Mouse (Mus musculus): Measurements from ENCODE around the gene 2310022B05Rik. TPM values are rescaled to one million over a fixed set of nuclear protein-coding genes. Genes with fewer than 3 reads are reported as not detected.
A peak's percentile ranks its signal among the peaks of the same experiment; 100 is the strongest.

The 2310022B05Rik gene
- 10 to 100 TPM; 86.2 to 89.8 TPM for total RNA-seq (2021)

GRCm38 (mm10) chr8:124663112-124663873 is at the start of gene 2310022B05Rik:
Gene 2310022B05Rik (minus strand): TSS chr8:124663369.
- peak; percentile 92 for DNase-seq
- intact Hi-C loops (cut with DNase I) = loop anchor here (5.0 kb wide), 1 partner anchor 41 kb away; no protein-coding TSS in a partner anchor

GRCm38 (mm10) chr8:124705823-124706222 is 42.7 kb upstream of the 2310022B05Rik start:
- intact Hi-C loops (cut with DNase I) = no loop called here
- DNase-seq = no peak

GRCm38 (mm10) chr8:124704376-124704775 is 41.2 kb upstream of the 2310022B05Rik start:
- intact Hi-C loops (cut with DNase I) = no loop called here
- DNase-seq = no peak

GRCm38 (mm10) chr8:124703526-124703925 is 40.4 kb upstream of the 2310022B05Rik start:
- intact Hi-C loops (cut with DNase I) = no loop called here
- DNase-seq = no peak

GRCm38 (mm10) chr8:124702183-124702582 is 39.0 kb upstream of the 2310022B05Rik start:
- intact Hi-C loops (cut with DNase I) = no loop called here
- no peak for DNase-seq

GRCm38 (mm10) chr8:124701023-124701422 is 37.9 kb upstream of the 2310022B05Rik start:
- intact Hi-C loops (cut with DNase I) = no loop called here
- no peak for DNase-seq

GRCm38 (mm10) chr8:124700271-124700670 is 37.1 kb upstream of the 2310022B05Rik start:
- intact Hi-C loops (cut with DNase I) = no loop called here
- no peak for DNase-seq

GRCm38 (mm10) chr8:124695424-124696100 is 32.4 kb upstream of the 2310022B05Rik start:
- intact Hi-C loops (cut with DNase I) = no loop called here
- DNase-seq = no peak

GRCm38 (mm10) chr8:124691706-124692105 is 28.5 kb upstream of the 2310022B05Rik start:
- no peak for DNase-seq
- intact Hi-C loops (cut with DNase I) = no loop called here

GRCm38 (mm10) chr8:124688899-124689298 is 25.7 kb upstream of the 2310022B05Rik start:
- intact Hi-C loops (cut with DNase I) = no loop called here
- no peak for DNase-seq

GRCm38 (mm10) chr8:124682218-124682617 is 19.0 kb upstream of the 2310022B05Rik start:
- intact Hi-C loops (cut with DNase I) = loop anchor here (5.0 kb wide), 1 partner anchor 135 kb away; no protein-coding TSS in a partner anchor
- no peak for DNase-seq

GRCm38 (mm10) chr8:124681792-124682157 is 18.6 kb upstream of the 2310022B05Rik start:
- intact Hi-C loops (cut with DNase I) = loop anchor here (5.0 kb wide), 1 partner anchor 134 kb away; no protein-coding TSS in a partner anchor
- no peak for DNase-seq

GRCm38 (mm10) chr8:124681077-124681791 is 18.1 kb upstream of the 2310022B05Rik start:
- intact Hi-C loops (cut with DNase I) = loop anchor here (5.0 kb wide), 1 partner anchor 134 kb away; no protein-coding TSS in a partner anchor
- no peak for DNase-seq

- intact Hi-C loops (cut with DNase I) = loop anchor here (2.0 kb wide), 1 partner anchor 63 kb away; no protein-coding TSS in a partner anchor
Observed at GRCm38 (mm10) chr8:124678246-124678645, 15.1 kb upstream of the 2310022B05Rik start.

GRCm38 (mm10) chr8:124677486-124677885 is 14.3 kb upstream of the 2310022B05Rik start:
- peak; percentile 93 for DNase-seq
- intact Hi-C loops (cut with DNase I) = no loop called here

More at GRCm38 (mm10) chr8:124678246-124678645, 15.1 kb upstream of the 2310022B05Rik start:
- no peak for DNase-seq

GRCm38 (mm10) chr8:124677078-124677477 is 13.9 kb upstream of the 2310022B05Rik start:
- intact Hi-C loops (cut with DNase I) = no loop called here
- DNase-seq = peak; percentile 71

- intact Hi-C loops (cut with DNase I) = no loop called here
- peak; percentile 76 for DNase-seq
Observed at GRCm38 (mm10) chr8:124676661-124677060, 13.5 kb upstream of the 2310022B05Rik start.

GRCm38 (mm10) chr8:124672345-124672744 is 9.2 kb upstream of the 2310022B05Rik start:
- intact Hi-C loops (cut with DNase I) = no loop called here
- DNase-seq = no peak

GRCm38 (mm10) chr8:124668798-124669197 is 5.6 kb upstream of the 2310022B05Rik start:
- DNase-seq = no peak
- intact Hi-C loops (cut with DNase I) = no loop called here

GRCm38 (mm10) chr8:124664414-124664813 is 1.2 kb upstream of the 2310022B05Rik start:
- DNase-seq = no peak
- intact Hi-C loops (cut with DNase I) = loop anchor here (5.0 kb wide), 1 partner anchor 42 kb away; no protein-coding TSS in a partner anchor

- no peak for DNase-seq
- intact Hi-C loops (cut with DNase I) = loop anchor here (5.0 kb wide), 1 partner anchor 42 kb away; no protein-coding TSS in a partner anchor
Observed at GRCm38 (mm10) chr8:124663874-124664230, 683 bp upstream of the 2310022B05Rik start.

Data from left cerebral cortex, postnatal 4 days (tissue).